Mouse (Mus musculus) ES-Bruce4 (cell line): ENCODE measurements around the gene Mycl. TPM values are rescaled to one million over a fixed set of nuclear protein-coding genes. Genes with fewer than 3 reads are reported as not detected.

Experiments used
- H3K27ac ChIP-seq: 2 replicates; pipeline ENCODE4 v1.5.1; 2012; ENCODE audit warnings: low read length, inconsistent platforms; ENCODE audit not compliant: insufficient read depth
- H3K27me3 ChIP-seq: 2 replicates; pipeline ENCODE4 v1.6.1; 2012; ENCODE audit warnings: mild to moderate bottlenecking, low read length, inconsistent platforms; ENCODE audit not compliant: control insufficient read depth, poor library complexity, insufficient read depth, severe bottlenecking
- H3K36me3 ChIP-seq: 2 replicates; pipeline ENCODE4 v1.6.1; 2012; ENCODE audit warnings: inconsistent platforms, mild to moderate bottlenecking, low read length, moderate library complexity; ENCODE audit not compliant: control insufficient read depth, poor library complexity, insufficient read depth, severe bottlenecking
- H3K4me1 ChIP-seq: one replicate; pipeline ENCODE4 v1.8.1; 2011; ENCODE audit warnings: low read length; ENCODE audit not compliant: control insufficient read depth, insufficient read depth
- H3K4me3 ChIP-seq: 2 replicates; pipeline ENCODE4 v1.5.1; 2011; ENCODE audit warnings: low read depth, mild to moderate bottlenecking, low read length
- H3K9ac ChIP-seq: 2 replicates; pipeline ENCODE4 v1.6.1; 2012; ENCODE audit warnings: low read depth, mild to moderate bottlenecking, inconsistent platforms; ENCODE audit not compliant: poor library complexity, severe bottlenecking
- H3K9me3 ChIP-seq: replicated peaks from 2 replicates; pipeline ENCODE4 v1.6.1; 2012; ENCODE audit warnings: mild to moderate bottlenecking, low read length, inconsistent platforms; ENCODE audit not compliant: control insufficient read depth, poor library complexity, insufficient read depth, severe bottlenecking
- CTCF ChIP-seq: IDR thresholded peaks from one replicate; pipeline ENCODE4 v1.8.1; 2011; ENCODE audit warnings: low read depth, low read length
- EP300 ChIP-seq: IDR thresholded peaks from 2 replicates; pipeline ENCODE4 v1.6.1; 2011; ENCODE audit warnings: low read depth, low read length; ENCODE audit not compliant: insufficient read depth
- POLR2A ChIP-seq: IDR thresholded peaks from one replicate; pipeline ENCODE4 v1.8.1; 2011; ENCODE audit warnings: low read length; ENCODE audit not compliant: insufficient read depth
- polyA plus RNA-seq: library from polyadenylated mRNA; stranded (reverse); fragments of >200 nt; gene quantifications from 2 replicates; pipeline ENCODE4 v1.2.4, GENCODE M21; 2011; ENCODE audit warnings: low read depth; ENCODE audit not compliant: missing spikeins, insufficient read depth, insufficient read length

The Mycl gene
- polyA plus RNA-seq, 1 experiment = 16.8 TPM

- Histone ChIP-seq H3K4me1 (no peaks in the 10 kb centered on the region), H3K27ac (no peak overlapping the region), H3K27me3 (no peaks in the 10 kb centered on the region), H3K4me3 (no peak overlapping the region), H3K9ac (no peak overlapping the region), H3K9me3 (no peaks in the 10 kb centered on the region), H3K36me3 (peaks cover 15% of the 10 kb centered on the region)
- TF ChIP-seq CTCF (no peak), POLR2A (no peak), EP300 (no peak)
Measured at GRCm38 (mm10) chr4:123034841-123035240, 39.4 kb downstream of the Mycl start.

GRCm38 (mm10) chr4:123035636-123036035 lies 40.2 kb downstream of the Mycl start:
- no peak overlapping the region for H3K27ac ChIP-seq
- H3K36me3 ChIP-seq = peaks cover 22% of the 10 kb centered on the region
- no peak overlapping the region for H3K9ac ChIP-seq
- no peaks in the 10 kb centered on the region for H3K9me3 ChIP-seq
- H3K4me3 ChIP-seq = no peak overlapping the region
- H3K27me3 ChIP-seq = no peaks in the 10 kb centered on the region
- TF ChIP-seq POLR2A (no peak), CTCF (no peak), EP300 (no peak)
- no peaks in the 10 kb centered on the region for H3K4me1 ChIP-seq

- Histone ChIP-seq H3K36me3 (peaks cover 17% of the 10 kb centered on the region), H3K4me3 (no peak overlapping the region), H3K4me1 (no peaks in the 10 kb centered on the region), H3K27me3 (no peaks in the 10 kb centered on the region), H3K27ac (no peak overlapping the region), H3K9me3 (no peaks in the 10 kb centered on the region), H3K9ac (no peak overlapping the region)
- TF ChIP-seq CTCF = no peak
- TF ChIP-seq EP300 = no peak
- TF ChIP-seq POLR2A = no peak
Measured at GRCm38 (mm10) chr4:123036710-123037109, 41.3 kb downstream of the Mycl start.

- no peaks in the 10 kb centered on the region for H3K27me3 ChIP-seq
- H3K4me3 ChIP-seq = no peak overlapping the region
- H3K27ac ChIP-seq = no peak overlapping the region
- no peaks in the 10 kb centered on the region for H3K9me3 ChIP-seq
- no peak overlapping the region for H3K9ac ChIP-seq
- H3K36me3 ChIP-seq = peaks cover 27% of the 10 kb centered on the region
- no peaks in the 10 kb centered on the region for H3K4me1 ChIP-seq
- no peak for TF ChIP-seq EP300
- no peak for TF ChIP-seq POLR2A
Measured at GRCm38 (mm10) chr4:123041131-123041530, 45.7 kb downstream of the Mycl start.

- H3K9me3 ChIP-seq = no peaks in the 10 kb centered on the region
- H3K27me3 ChIP-seq = no peaks in the 10 kb centered on the region
- no peak overlapping the region for H3K4me3 ChIP-seq
- H3K36me3 ChIP-seq = peaks cover 39% of the 10 kb centered on the region
- no peaks in the 10 kb centered on the region for H3K4me1 ChIP-seq
- H3K9ac ChIP-seq = no peak overlapping the region
- TF ChIP-seq CTCF (no peak), POLR2A (no peak), EP300 (no peak)
- no peak overlapping the region for H3K27ac ChIP-seq
Measured at GRCm38 (mm10) chr4:123043858-123044257, 48.4 kb downstream of the Mycl start.

GRCm38 (mm10) chr4:123044842-123045241 lies 49.4 kb downstream of the Mycl start:
- H3K9me3 ChIP-seq = no peaks in the 10 kb centered on the region
- H3K27me3 ChIP-seq = no peaks in the 10 kb centered on the region
- TF ChIP-seq EP300 = no peak
- no peak for TF ChIP-seq POLR2A
- TF ChIP-seq CTCF = no peak
- H3K36me3 ChIP-seq = peaks cover 44% of the 10 kb centered on the region
- H3K9ac ChIP-seq = no peak overlapping the region
- no peaks in the 10 kb centered on the region for H3K4me1 ChIP-seq
- no peak overlapping the region for H3K4me3 ChIP-seq
- no peak overlapping the region for H3K27ac ChIP-seq

GRCm38 (mm10) chr4:123046300-123046699 lies 50.8 kb downstream of the Mycl start:
- no peak overlapping the region for H3K9ac ChIP-seq
- no peaks in the 10 kb centered on the region for H3K9me3 ChIP-seq
- H3K36me3 ChIP-seq = peaks cover 45% of the 10 kb centered on the region
- H3K27ac ChIP-seq = no peak overlapping the region
- H3K4me1 ChIP-seq = no peaks in the 10 kb centered on the region
- no peaks in the 10 kb centered on the region for H3K27me3 ChIP-seq
- no peak overlapping the region for H3K4me3 ChIP-seq
- TF ChIP-seq POLR2A (no peak), CTCF (no peak), EP300 (no peak)
